Mouse (Mus musculus) B cell, adult 2 months (primary cell): ENCODE data around the gene BC107364.
"Not testable (repeated sequence)": the region's sequence is repeated elsewhere in the genome, so short reads cannot be mapped to it uniquely, and the experiment has no call there.

ENCODE experiments used
- DNase-seq, 2 experiments: peaks; one replicate each; pipeline ENCODE4 v3.0.0; 2022

BC107364 gene

DNA sequence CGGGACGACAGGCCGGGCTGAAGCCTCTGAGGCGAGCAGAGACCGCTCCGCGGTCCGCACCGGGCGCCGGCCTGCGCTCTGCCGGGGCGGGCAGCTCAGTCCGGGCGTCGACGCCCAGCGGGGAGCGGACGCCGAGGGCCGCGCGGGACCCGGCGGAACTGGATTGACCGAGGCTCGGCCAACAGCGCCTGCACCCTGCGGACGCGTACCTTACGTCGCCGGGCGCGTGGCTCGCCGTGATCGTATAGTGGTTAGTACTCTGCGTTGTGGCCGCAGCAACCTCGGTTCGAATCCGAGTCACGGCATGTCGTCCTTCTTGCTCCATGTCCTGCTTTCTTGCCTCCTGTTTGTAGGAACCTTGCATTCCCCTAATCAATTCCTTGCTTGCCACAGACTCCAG, at the start of gene BC107364:
TSS of gene BC107364 (minus strand) at position 45 of the 400 bp plus-strand sequence.
- not testable (repeated sequence) for DNase-seq

DNA sequence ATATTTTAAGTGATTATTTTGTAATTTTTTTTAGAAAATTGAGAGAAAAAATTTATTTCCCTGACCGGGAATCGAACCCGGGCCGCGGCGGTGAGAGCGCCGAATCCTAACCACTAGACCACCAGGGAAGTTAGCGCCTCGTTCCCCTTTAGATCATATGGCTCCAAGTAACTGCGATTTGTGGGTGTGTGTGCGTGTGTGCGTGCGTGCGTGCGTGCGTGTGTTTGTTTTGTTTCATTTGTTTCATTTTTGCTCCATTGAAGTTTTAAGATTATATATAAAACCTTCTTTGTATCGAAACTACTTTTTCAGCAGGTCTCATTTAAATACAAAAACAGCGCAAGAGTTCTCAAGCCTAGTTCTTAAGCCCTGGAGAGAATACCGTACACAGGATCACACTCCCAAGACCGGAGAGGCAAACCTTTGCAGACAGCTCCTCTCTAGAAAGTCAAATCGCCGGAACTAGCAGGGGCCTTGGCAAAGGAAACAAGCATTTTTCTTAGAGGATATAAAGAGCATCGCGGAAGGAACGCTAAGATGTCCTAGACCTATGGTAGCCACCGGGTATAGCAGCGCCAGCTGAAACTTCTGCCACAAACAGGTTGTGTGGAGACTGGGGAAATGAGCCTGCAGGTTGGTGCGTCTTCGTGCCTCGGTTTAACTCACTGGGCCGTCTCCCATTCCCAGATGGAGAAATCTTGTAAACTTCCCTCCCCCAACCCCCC, 49.4 kb upstream of the BC107364 start:
- peak; percentile 95 to 96 for DNase-seq

DNA sequence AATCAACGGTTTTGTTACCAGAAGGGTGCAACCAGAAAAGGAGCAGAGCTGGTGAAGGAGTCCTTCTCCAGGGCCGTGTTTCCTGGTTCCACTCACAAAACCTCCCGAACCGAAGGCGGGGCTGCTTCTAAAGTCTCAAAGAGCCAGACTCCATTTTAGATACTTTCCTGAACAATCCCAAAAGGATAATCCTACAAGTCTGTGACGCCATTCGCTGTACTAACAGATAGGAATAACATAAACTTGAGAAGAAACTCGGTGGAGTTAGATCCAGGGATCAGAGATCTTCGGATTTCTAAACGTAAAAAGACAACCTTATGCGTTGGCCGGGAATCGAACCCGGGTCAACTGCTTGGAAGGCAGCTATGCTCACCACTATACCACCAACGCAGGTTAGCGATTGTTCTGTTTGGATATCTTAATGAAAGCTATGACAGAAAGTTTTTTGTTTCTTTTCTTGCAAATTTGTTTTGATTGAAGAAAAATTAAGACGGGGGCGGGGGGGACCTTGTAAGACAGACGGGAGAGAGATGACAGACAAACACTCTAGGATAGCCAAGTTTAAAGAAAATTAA, 48.7 kb upstream of the BC107364 start:
- peak; percentile 89 for DNase-seq

DNA sequence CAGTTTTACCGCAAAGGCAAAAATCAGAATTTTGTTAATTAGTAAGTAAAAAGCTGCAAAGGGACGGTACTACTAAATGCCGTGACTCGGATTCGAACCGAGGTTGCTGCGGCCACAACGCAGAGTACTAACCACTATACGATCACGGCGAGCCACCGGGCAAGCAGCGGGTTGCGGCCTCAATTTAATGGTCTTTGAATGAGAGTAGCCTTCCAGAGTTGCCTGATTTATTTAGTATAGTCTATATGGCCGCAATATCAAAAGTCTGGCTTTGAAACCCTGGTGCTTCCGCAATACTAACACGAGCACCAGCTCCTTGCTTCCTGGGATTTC, 48.1 kb upstream of the BC107364 start:
- DNase-seq: peak; percentile 96 to 97

DNA sequence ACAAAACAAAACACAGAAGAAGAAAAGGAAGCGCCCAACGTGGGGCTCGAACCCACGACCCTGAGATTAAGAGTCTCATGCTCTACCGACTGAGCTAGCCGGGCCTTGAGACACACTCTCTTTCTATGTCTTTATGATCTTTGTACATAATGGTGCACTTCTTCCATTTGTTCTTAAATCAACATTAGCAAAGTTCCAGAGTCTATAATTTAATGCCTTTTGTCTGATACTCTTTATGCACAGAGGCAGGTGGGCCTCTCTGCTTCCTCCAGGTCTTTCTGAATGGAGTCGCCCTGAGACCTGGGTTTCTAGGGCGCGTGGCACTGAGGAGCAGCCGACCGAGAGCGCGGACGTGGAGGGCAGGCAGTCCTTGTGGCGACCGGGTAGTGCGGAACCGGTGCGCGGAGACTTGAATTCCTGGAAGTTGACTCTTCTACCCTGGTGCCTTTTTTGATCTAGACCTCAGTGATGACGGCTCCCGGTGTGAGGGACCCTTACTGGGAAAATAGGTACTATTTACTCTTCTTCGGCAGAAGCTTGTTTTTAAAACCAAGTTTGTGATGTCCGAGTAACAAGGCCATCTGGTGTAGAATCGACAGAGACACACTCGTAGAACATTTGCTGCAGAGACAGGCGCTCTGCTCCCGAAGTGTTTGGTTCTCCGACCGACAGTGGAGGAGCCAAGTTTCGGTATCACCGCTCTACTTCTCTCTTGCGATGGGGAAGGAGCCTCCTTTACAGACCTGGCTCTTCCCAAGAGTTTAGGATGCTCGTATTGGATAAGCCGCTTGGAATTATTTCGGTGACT, 47.6 kb upstream of the BC107364 start:
- peak; percentile 90 for DNase-seq

DNA sequence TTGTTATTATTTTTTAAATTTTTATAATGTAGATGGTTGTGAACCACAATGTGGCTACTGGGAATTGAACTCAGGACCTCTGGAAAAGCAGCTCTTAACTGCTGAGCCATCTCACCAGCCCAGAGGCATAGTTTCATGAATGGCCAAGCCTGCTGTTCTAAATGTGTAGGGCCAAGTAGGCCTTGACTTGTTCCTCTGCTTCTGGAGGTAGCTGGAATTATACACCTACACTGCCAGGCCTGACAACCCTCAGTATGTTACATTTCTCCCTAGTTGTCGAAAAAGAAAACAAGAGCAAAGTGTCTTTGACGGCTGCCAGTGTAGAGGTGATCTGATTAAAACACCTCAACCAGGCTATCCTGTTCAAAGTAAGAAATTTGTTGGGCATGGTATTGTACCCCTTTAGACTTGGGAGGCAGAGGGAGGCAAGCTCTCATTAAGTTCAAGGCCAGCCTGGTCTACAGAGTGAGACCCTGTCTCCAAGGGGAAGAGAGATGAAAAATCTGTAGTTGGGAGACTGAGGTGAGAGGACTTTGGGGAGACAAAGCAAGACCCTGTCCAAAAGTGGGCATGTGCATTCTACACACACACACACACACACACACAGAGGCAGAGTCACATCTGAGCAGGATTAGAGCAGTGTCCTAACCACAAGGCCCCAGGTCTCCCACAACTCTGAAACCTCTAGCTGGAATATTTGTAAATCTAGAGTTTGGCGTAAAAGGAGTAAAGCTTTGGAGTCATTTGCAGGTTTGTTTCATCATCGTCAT, 46.6 kb upstream of the BC107364 start:
- DNase-seq: peak in 1 of 2 experiments; percentile 3

DNA sequence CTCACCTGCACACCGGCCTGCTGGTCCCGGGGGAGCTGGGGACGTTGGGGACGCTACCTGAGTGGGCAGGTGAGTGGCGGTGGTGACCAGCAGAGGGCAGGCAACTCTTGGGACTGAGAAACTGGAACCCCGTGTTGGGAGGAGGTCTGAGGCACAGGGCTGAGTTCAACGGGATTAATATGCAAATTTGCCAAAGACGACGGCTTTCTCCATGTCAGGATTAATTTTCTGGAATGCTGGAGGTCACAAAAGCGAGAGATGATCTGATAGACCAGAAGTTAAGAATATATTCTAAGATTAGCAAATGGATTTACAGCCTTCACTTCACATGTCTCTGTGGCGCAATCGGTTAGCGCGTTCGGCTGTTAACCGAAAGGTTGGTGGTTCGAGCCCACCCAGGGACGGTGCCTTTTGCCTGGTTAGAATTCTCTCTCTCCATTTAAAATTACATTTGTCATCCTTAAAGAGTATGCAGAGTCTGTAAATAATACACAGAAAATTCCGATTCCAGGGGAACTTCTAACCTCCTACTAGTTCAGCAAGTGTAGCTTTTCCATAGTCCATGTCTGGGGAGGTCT, 45.4 kb upstream of the BC107364 start:
- DNase-seq: peak; percentile 89 to 92

DNA sequence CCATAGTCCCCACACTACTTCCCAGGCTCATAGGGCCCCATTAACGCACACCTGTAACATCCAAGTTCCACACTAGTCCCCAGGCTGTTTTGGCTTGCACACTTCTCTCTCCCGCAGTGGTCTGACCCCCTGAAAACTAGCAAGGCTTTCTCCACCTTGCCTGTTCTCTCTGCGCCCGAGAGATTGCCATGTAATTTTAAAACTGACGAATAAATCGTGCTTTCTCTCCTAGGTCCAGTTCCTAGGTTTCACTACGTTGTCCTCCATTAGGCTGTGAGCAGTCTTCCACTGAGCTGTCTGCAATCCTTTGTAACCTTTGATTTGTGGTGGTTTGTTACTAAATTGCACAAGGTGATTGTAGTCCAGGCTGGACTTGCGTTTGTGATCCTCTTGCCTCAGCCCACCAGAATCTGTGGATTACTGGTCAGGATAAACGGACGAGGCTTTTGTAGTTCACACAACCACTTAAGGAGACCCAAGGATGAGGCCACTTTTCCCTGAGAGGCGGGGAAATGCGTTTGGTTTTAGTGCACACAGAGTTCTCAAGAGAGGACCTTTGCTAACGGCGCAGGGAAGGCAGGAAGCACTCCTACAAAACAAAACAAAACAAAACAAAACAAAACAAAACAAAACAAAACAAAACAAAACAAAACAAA, 44.6 kb upstream of the BC107364 start:
- DNase-seq: not testable (repeated sequence)

DNA sequence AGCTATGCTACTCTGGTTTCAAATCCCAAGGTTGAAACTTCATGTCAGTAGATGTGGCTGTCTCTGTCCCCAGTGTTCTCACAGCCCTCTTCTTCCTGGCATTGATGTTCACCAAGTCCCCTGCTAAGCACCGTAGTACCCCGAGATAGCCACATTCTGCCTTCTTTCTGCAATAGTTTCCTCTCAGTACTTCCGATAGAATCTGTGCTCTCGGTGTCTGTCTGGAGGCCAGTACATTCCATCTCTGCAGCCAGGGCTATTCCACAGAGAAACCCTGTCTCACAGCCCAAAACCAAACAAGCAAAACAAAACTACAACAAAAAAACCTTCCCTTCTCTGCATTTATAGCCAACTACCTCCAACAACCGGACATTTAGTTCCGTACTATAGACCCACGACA, 44.1 kb upstream of the BC107364 start:
- peak; percentile 1 to 2 for DNase-seq

DNA sequence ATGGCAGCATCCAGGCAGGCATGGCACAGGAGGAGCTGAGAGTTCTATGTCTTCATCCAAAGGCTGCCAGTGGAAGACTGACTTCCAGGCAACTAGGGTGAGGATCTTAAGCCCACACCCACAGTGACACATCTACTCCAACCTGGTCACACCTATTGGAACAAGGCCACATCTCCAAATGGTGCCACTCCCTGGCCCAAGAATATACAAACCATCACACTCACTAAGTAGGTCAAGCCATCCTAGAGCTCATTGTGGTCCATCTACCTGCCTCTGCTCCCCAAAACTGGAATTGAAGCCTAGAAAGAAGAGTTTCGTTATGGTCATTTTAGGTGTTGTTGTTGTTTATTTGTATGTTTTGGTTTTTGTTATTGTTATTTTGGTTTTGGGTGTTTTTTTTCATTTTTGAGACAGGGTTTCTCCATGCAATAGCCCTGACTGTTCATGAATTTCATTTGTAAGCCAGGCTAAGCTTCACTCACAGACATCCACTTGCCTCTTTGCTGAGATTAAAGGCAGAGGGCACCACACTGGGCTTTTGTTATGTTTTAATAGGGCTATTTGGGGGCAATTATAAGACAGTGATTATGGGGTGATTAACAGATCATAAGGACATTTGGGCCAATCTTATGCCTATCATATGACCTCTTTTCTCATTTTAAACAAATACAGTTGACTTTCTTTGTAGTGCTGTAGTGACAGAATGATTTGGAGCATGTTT, 43.5 kb upstream of the BC107364 start:
- peak; percentile 1 for DNase-seq

DNA sequence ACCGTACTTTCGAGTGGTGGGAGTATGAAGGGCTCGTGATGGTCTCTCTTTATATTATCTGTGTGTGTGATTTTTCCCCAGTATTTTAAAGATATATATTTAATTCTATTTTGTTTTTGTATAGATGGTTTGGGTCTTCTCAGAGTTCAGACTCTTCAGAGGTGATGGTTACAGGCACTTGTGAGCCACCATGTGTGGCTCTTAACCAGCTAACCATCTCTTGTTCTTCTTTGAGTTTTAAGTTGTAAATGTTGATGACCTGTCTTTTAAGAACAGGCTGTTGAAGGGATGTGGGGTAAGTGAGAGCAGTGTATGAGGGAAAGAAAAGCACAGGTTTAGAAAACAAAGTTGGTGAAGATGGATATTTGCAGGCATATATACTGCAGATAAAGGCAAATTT, 42.8 kb upstream of the BC107364 start:
- DNase-seq: peak in 1 of 2 experiments; percentile 0

DNA sequence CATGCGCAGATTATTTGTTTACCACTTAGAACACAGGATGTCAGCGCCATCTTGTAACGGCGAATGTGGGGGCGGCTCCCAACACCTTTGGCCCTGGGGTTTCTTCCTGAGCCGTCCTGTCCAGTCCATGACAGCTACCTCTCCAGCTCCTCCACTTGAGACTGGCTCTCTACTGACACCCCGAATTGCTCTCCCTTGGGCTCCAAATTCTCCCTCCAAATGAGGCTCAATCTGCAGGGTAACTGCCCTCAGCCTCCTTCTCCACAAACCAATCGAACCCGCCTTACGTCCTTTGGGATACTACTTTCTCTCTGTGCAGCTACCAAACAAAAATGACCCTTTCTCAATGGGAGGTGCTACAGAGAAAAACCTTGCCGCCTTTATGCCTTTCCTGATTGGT, 42.4 kb upstream of the BC107364 start:
- DNase-seq: not testable (repeated sequence)

DNA sequence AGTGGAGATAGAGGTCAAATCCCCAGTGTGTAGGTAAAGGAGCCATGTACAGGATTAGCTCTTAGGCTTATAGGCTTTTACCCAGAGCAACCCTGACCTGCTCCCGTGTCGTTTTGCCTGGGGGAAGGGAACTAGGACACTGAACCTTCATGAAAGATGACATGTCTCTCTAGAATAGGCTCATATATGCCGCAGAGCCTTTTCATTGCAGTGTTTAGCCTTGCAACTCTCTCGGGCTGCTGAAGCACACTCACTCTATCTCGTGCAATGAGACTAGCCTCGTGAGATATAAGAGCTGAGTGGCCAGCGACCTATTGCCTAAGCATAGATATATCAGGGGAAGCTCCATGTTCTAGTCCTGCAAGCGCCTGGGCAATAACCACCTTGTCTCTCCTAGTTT, 37.5 kb upstream of the BC107364 start:
- DNase-seq: peak in 1 of 2 experiments; percentile 1

DNA sequence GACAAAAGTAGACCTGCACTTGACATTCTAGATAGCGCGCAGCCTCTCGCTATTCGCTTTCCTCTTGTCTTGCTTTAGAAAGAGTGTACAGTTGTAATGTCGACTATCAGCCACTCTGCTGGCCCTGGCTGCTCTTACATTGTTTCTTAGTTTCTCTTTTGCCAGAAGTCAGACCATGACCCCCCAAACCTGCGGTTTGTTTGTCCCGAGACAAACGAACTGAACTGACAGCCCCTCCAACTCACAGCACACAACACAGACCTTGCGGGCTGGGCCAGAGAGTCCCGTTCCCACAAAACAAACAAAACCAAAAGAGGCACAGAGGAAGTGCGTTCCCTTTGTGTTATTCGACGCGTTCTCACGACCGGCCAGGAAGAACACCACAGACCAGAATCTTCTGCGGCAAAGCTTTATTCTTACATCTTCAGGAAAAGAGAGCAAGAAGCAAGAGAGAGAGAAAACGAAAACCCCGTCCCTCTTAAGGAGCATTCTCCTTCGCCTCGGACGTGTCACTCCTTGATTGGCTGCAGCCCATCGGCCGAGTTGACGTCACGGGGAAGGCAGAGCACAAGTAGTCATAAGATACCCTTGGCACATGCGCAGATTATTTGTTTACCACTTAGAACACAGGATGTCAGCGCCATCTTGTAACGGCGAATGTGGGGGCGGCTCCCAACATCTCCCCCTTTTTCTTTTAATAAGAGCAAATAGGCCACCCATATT, 37.0 kb upstream of the BC107364 start:
- peak; percentile 49 to 57 for DNase-seq

DNA sequence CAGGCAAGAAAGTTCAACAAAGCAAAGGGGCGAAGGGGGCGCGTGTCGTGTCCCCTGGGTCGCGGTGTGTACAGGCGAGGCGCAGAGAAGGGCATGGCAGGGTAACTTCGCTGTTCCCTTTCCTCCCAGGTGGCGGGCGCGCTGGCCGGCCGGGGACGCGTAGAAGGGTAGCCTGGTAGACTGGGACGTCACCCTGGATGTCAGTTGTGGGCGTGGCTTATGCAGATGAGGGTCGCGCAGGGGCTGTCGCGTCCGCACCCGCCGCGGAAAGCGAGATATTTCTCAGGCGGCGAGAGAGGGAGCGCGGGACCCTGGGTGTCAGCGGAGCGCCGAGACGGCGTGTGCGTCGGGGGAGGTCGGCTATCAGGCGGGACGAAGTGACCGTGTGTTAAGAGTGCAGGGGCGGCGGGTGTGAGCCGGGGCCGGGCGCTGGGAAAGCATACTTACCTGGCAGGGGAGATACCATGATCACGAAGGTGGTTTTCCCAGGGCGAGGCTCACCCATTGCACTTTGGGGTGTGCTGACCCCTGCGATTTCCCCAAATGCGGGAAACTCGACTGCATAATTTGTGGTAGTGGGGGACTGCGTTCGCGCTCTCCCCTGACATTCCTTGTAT, 36.3 kb upstream of the BC107364 start:
- DNase-seq: not testable (repeated sequence)

DNA sequence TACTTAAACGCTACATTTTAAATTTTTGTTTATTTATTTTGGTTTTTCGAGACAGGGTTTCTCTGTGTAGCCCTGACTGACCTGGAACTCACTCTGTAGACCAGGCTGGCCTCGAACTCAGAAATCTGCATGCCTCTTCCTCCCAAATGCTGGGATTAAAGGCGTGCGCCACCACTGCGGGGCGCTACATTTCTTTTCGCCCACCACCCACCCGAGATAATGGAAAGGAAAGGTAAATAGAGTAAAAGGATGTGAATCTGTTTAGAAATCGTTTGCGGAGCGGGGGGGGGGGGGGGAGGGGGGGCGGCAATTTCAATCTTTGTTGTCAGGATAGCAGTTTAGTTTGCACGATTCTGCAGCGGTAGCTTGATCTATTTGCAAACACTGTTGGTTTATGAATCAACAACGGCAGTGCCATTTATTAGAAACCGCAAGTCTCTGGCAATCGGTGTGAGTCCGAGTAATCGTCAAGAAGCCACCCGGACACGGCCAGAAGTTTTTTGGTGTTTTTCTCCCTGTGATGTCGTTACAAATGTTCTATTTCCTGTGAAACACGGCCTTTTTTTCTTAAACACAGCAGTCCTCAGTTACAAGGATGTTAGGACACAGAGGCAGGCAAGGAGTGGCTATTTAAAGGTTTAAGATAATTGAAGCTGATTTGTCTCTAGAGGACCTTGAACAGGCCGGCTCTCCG, 35.6 kb upstream of the BC107364 start:
- DNase-seq: peak; percentile 73 to 76

DNA sequence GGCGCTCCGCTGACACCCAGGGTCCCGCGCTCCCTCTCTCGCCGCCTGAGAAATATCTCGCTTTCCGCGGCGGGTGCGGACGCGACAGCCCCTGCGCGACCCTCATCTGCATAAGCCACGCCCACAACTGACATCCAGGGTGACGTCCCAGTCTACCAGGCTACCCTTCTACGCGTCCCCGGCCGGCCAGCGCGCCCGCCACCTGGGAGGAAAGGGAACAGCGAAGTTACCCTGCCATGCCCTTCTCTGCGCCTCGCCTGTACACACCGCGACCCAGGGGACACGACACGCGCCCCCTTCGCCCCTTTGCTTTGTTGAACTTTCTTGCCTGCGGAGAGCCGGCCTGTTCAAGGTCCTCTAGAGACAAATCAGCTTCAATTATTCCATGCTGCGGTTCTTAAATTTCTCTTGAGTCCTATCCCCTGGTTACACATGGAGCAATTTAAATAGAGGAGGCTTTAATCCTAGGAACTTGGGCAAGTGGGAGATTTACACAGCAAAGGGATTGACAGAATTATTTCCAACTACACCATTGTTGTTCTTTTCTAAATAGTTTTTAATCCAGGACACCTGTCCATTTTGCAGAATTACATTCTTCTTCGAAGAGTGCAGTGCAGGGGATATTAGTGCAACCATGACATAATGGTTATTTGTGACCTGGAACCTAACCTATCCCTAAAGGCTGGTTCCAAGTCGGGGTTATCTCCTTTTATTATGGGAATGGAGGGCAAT, 34.9 kb upstream of the BC107364 start:
- DNase-seq: peak; percentile 25 to 29

DNA sequence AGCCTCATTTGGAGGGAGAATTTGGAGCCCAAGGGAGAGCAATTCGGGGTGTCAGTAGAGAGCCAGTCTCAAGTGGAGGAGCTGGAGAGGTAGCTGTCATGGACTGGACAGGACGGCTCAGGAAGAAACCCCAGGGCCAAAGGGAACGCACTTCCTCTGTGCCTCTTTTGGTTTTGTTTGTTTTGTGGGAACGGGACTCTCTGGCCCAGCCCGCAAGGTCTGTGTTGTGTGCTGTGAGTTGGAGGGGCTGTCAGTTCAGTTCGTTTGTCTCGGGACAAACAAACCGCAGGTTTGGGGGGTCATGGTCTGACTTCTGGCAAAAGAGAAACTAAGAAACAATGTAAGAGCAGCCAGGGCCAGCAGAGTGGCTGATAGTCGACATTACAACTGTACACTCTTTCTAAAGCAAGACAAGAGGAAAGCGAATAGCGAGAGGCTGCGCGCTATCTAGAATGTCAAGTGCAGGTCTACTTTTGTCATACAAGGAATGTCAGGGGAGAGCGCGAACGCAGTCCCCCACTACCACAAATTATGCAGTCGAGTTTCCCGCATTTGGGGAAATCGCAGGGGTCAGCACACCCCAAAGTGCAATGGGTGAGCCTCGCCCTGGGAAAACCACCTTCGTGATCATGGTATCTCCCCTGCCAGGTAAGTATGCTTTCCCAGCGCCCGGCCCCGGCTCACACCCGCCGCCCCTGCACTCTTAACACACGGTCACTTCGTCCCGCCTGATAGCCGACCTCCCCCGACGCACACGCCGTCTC, 34.1 kb upstream of the BC107364 start:
- DNase-seq: peak in 1 of 2 experiments; percentile 32
